Comparison of ENCODE assay signal across 11 mouse cellular contexts in genomic region chr5:149538531-149538930, GRCm38 (mm10). TPM values are rescaled to one million over a fixed set of nuclear protein-coding genes. Genes with fewer than 3 reads are reported as not detected.
A peak's percentile ranks its signal among the peaks of the same experiment; 100 is the strongest.
DNase-seq lines count a peak whose midpoint lies in the region; ATAC-seq lines count a peak whose summit lies in the region.
"Had no signal": no experiment of that assay in that cellular context is flagged by ENCODE, and none has a peak within 500 bp of the region (broad histone marks: within the 10 kb centered on the region; RNA-seq: fewer than 3 reads in every experiment).

No protein-coding gene starts in this region.

- H3K27me3 ChIP-seq in midbrain, embryonic 11.5 days (ENCODE audit: control insufficient read depth, insufficient read depth, low read length): no peaks in the 10 kb centered on the region
- no peaks in the 10 kb centered on the region for H3K27me3 ChIP-seq in midbrain, embryonic 10.5 days (ENCODE audit: low read depth, poor library complexity, severe bottlenecking)
- 0 out of 2 replicates have a peak, but pooled peaks cover 5% of the 10 kb centered on the region for H3K27me3 ChIP-seq in limb, embryonic 10.5 days (ENCODE audit: low read depth, poor library complexity, severe bottlenecking)

- peak; percentile 15 for ATAC-seq in frontal cortex, adult (ENCODE audit: low TSS enrichment)
- ATAC-seq in midbrain, embryonic 11.5 days (ENCODE audit: low FRiP score): no peak

- no peaks in the 10 kb centered on the region for H3K9me3 ChIP-seq in midbrain, embryonic 11.5 days (ENCODE audit: control insufficient read depth, low read length)
- H3K9me3 ChIP-seq in midbrain, embryonic 10.5 days (replicated peaks): no peaks in the 10 kb centered on the region
- no peaks in the 10 kb centered on the region for H3K9me3 ChIP-seq in limb, embryonic 10.5 days (replicated peaks)

- H3K27ac ChIP-seq in midbrain, embryonic 11.5 days (ENCODE audit: low read depth, low read length): no peak overlapping the region
- H3K27ac ChIP-seq in midbrain, embryonic 10.5 days (replicated peaks): no peak overlapping the region
- 0 out of 2 replicates have a peak overlapping the region, but pooled peaks have one; percentile 9 for H3K27ac ChIP-seq in limb, embryonic 10.5 days

- H3K36me3 ChIP-seq in midbrain, embryonic 11.5 days (ENCODE audit: control insufficient read depth, insufficient read depth, low read length): no peaks in the 10 kb centered on the region
- H3K36me3 ChIP-seq in midbrain, embryonic 10.5 days: no peaks in the 10 kb centered on the region
- H3K36me3 ChIP-seq in limb, embryonic 10.5 days: no peaks in the 10 kb centered on the region

- 80% methylated on average over 8 of the region's 8 CpGs for WGBS in midbrain, embryonic 11.5 days
- WGBS in midbrain, embryonic 10.5 days: 77% methylated on average over 8 of the region's 8 CpGs
- WGBS in limb, embryonic 10.5 days: 63% methylated on average over 8 of the region's 8 CpGs

- H3K4me2 ChIP-seq in midbrain, embryonic 11.5 days: no peak overlapping the region

- no peak overlapping the region for H3K9ac ChIP-seq in midbrain, embryonic 11.5 days (ENCODE audit: low read length)

- no peaks in the 10 kb centered on the region for H3K4me1 ChIP-seq in midbrain, embryonic 11.5 days (ENCODE audit: control insufficient read depth, insufficient read depth, low read length)
- H3K4me1 ChIP-seq in midbrain, embryonic 10.5 days: peaks cover 13% of the 10 kb centered on the region
- H3K4me1 ChIP-seq in limb, embryonic 10.5 days: peaks cover 20% of the 10 kb centered on the region

- no peak overlapping the region for H3K4me3 ChIP-seq in midbrain, embryonic 11.5 days (ENCODE audit: low read depth, low read length)
- no peak overlapping the region for H3K4me3 ChIP-seq in midbrain, embryonic 10.5 days
- H3K4me3 ChIP-seq in limb, embryonic 10.5 days: no peak overlapping the region

- no peak for DNase-seq in frontal cortex, postnatal 10 days (ENCODE audit: low spot score in 2 of 2)
- DNase-seq in midbrain, embryonic 11.5 days (ENCODE audit: low spot score, missing footprints): peak; percentile 56
- DNase-seq in midbrain, embryonic 10.5 days (ENCODE audit: low spot score): no peak
- DNase-seq in limb, embryonic 10.5 days (ENCODE audit: low spot score): no peak
- DNase-seq in skeletal muscle tissue, adult 2 months (ENCODE audit: low read depth, low spot score): peak; percentile 21
- DNase-seq in gastrocnemius, adult 8-10 months (ENCODE audit: low spot score in 2 of 2): no peak
- no peak for DNase-seq in cerebellum, postnatal 25 days
- DNase-seq: B cell, adult 2 months had no signal

RNA-seq across cellular contexts. Expression of gene Wdr95, which starts 10.1 kb away (rescaled TPM):
- polyA plus RNA-seq in midbrain, embryonic 11.5 days (2014; fragmentation: Nextera tagmentation; extraction: Ambion mirVana): 0.08 and 0.33 TPM in 2 replicates
- not detected in 2 replicates for polyA plus RNA-seq in midbrain, embryonic 10.5 days (2016; fragmentation: Nextera tagmentation; extraction: Ambion mirVana)
- not detected in 2 replicates for polyA plus RNA-seq in limb, embryonic 10.5 days (2016; fragmentation: Nextera tagmentation; extraction: Ambion mirVana)
- not detected for total RNA-seq in gastrocnemius, adult 8-10 months (2022)
- total RNA-seq: megakaryocyte-erythroid progenitor cell, adult 5-6 weeks had no signal
- polyA plus RNA-seq: large intestine, adult 2 months had no signal

Comparison
In these comparisons a context has a peak if more than half of its experiments do, and no peak if none do; other contexts are left out.
1. DNase-seq: peak in midbrain, embryonic 11.5 days (single experiment) and skeletal muscle tissue, adult 2 months (single experiment); none in frontal cortex, postnatal 10 days (0 of 2), midbrain, embryonic 10.5 days (single experiment), limb, embryonic 10.5 days (single experiment), gastrocnemius, adult 8-10 months (0 of 2) and cerebellum, postnatal 25 days (0 of 2).